ENCODE assay signal across 39 mouse cellular contexts in the genomic region with DNA sequence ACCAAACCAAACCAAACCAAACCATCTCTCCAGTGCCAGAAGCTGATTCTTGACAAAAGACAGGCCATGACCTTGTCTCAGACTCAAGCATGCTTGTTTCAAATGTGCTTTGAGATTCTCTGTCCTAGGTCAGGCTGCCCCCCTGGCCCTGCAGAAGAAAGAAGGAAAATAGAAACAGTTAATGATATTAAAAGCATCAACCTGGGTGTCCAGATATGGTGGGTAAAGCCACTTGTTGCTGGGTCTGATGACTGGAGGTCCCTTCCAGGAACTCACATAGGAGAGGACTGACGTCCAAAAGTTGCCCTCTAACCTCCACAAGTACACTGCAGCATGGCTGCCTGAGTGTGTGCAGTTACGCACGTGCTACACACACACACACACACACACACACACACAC. TPM values are rescaled to one million over a fixed set of nuclear protein-coding genes. Genes with fewer than 3 reads are reported as not detected.
"Had no signal": no experiment of that assay in that cellular context is flagged by ENCODE, and none has a peak within 500 bp of the region (broad histone marks: within the 10 kb centered on the region; RNA-seq: fewer than 3 reads in every experiment).

No protein-coding gene starts in this region.

- DNase-seq: left cerebral cortex, postnatal 4 days; liver; liver, embryonic 13.5 days; liver, postnatal 0 days; lung, adult 18-20 months; lung, adult 2 months; lung, embryonic 14.5 days; lung, postnatal 10 days; lung, postnatal 14 days; lung, postnatal 36 days; lung, postnatal 4 days; midbrain, embryonic 14.5 days had no signal

- ATAC-seq: liver, embryonic 12.5 days; liver, postnatal 0 days; lung, postnatal 0 days had no signal

- H3K4me3 ChIP-seq: limb, embryonic 10.5 days; limb, embryonic 12.5 days; limb, embryonic 13.5 days; limb, embryonic 15.5 days; liver, embryonic 12.5 days; liver, embryonic 13.5 days; liver, embryonic 15.5 days; lung, embryonic 15.5 days; megakaryocyte, embryonic 14.5 days; midbrain, embryonic 10.5 days; midbrain, embryonic 12.5 days; midbrain, embryonic 13.5 days; midbrain, embryonic 15.5 days; myocyte; neural tube, embryonic 12.5 days; neural tube, embryonic 13.5 days had no signal

- H3K27ac ChIP-seq: limb, embryonic 10.5 days; limb, embryonic 12.5 days; limb, embryonic 13.5 days; liver, embryonic 12.5 days; liver, embryonic 13.5 days; liver, embryonic 14.5 days; liver, embryonic 15.5 days; lung, embryonic 15.5 days; macrophage; midbrain, embryonic 10.5 days; midbrain, embryonic 12.5 days; midbrain, embryonic 13.5 days; midbrain, embryonic 15.5 days; neural tube, embryonic 12.5 days; neural tube, embryonic 13.5 days had no signal

RNA-seq across cellular contexts. Expression of a gene that starts 2.9 kb away (rescaled TPM):
- total RNA-seq: liver, adult 2 months; megakaryocyte progenitor cell, adult 5-6 weeks; megakaryocyte, adult 5-6 weeks; megakaryocyte-erythroid progenitor cell, adult 5-6 weeks; monocyte, adult 5-6 weeks had no signal

RNA-seq across cellular contexts. Expression of a gene that starts 18.5 kb away (rescaled TPM):
- total RNA-seq: liver, adult 2 months; megakaryocyte progenitor cell, adult 5-6 weeks; megakaryocyte, adult 5-6 weeks; midbrain, postnatal 0 days; monocyte, adult 5-6 weeks had no signal

RNA-seq across cellular contexts. Expression of a gene that starts 19.9 kb away (rescaled TPM):
- total RNA-seq: left cerebral cortex, postnatal 14 days; left cerebral cortex, postnatal 25 days; left cerebral cortex, postnatal 36 days; left cerebral cortex, postnatal 4 days; liver, adult 2 months; megakaryocyte progenitor cell, adult 5-6 weeks; megakaryocyte, adult 5-6 weeks; megakaryocyte-erythroid progenitor cell, adult 5-6 weeks; midbrain, postnatal 0 days; monocyte, adult 5-6 weeks had no signal
